Mouse (Mus musculus) heart, postnatal 14 days (tissue): ENCODE measurements around the gene Ikbke. TPM values are rescaled to one million over a fixed set of nuclear protein-coding genes. Genes with fewer than 3 reads are reported as not detected.
"Not testable (repeated sequence)": the region's sequence is repeated elsewhere in the genome, so short reads cannot be mapped to it uniquely, and the experiment has no call there.

Experiments
- DNase-seq, 2 experiments: peaks; one replicate each; pipeline ENCODE4 v3.0.0; 2021 to 2022
- intact Hi-C: fragments of 180-260 bp; cut with DNase I; formaldehyde crosslinking; loops from one replicate; pipeline ENCODE4 v1.15.1; 2025
- long read RNA-seq, 2 experiments: library from polyadenylated mRNA; stranded (forward); transcript quantifications; one replicate each; pipeline ENCODE4 v2.0.0; 2021
- total RNA-seq, 2 experiments: library from RNA; stranded (reverse); gene quantifications; 2 replicates each; pipeline ENCODE4 v1.2.3; 2021

Ikbke gene
- total RNA-seq: 1 to 10 TPM; 2.2 to 3.0 TPM
- long read RNA-seq, experiment 1, partial matches to known transcripts: 1 of 3 reads
- long read RNA-seq, experiment 1, other reads (novel, unspliced or antisense): 0 of 3 reads
- long read RNA-seq, experiment 2, partial matches to known transcripts: 0 of 4 reads
- long read RNA-seq, experiment 2, other reads (novel, unspliced or antisense): 1 of 4 reads

DNA sequence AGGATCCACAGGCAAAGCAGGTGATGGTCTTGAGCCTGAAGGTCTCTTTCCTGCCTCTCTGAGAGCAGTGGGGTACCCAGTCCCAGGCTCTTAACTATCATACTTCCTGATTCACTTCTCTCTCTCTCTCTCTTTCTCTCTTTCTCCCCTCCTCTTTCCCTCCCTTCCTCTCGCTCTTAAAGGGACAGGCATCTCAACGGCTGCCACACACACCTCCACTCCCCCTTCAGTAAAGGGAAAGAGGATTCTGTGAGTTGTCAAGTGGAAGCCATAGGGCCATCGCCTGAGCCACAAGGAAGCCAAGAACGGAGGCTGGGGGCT, at the start of gene Ikbke:
Ikbke (minus strand) TSS at position 151 of the 321 bp plus-strand sequence.
- intact Hi-C loops: no loop called here
- DNase-seq: no peak

DNA sequence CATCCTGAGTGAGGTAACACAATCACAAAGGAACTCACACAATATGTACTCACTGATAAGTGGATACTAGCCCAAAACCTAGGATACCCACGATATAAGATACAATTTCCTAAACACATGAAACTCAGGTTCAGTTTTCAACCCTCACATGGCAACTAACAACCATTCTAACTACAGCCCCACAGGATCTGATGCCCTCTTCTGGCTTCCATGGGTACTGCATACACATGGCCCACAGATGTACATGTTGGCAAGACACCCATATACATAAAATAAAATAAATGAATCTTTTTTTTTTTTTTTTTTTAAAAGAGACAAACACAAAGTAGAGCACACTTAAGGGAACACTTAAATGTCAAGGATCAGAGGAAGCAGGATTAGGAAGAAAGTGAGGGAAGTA, 49.7 kb upstream of the Ikbke start:
- peak in 1 of 2 experiments; percentile 17 for DNase-seq
- intact Hi-C loops: not testable (repeated sequence)

DNA sequence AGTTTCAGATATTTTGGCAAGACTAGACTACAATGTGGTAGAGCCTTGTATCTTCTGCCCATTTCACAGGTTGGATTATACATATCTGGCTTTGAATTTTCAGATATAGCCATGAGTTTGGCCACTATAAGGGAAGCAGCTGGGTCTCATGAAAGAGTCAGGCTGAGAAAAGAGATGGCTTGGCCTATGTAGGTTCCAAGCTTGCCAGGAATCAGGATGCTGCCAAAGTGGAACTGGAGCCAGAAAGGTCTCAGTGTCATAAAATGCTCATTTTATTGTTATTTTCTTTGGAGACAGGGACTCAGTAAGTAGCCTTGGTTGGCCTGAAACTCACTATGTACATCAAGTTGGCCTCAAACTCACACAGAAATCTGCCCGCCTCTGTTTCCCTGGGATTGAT, 47.8 kb upstream of the Ikbke start:
- peak in 1 of 2 experiments; percentile 10 for DNase-seq
- intact Hi-C loops: no loop called here

DNA sequence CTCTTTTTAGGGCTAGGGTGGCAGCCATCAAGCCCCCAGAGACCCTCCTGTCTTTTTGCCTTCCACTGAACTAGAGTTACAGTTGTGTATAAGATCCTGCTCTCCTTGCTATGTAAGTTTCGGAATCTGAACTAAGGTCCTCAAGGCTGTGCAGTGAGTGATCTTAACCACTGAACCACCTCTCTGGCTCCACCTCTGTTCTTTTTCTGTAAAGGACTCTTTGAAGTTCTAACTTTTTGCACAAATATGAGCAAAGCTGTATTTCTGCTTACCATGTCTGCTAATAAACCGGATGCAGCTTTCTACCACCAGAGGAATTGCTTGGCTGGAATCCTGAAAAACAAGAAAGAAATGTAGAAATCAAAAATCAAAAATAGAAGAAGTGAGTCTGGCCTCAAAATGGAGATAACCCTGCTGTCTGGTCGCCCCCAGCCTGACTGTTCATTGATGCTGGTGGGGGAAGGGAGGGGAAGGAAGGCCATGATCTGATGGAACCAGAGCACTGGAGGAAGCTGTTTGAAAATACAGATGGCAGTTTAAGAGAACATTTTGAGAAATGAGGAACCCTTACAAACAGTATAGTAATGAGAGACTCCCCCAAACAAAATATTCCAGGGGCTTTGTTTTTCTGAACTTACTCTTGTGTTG, 45.5 kb upstream of the Ikbke start:
- intact Hi-C loops: no loop called here
- DNase-seq: no peak

DNA sequence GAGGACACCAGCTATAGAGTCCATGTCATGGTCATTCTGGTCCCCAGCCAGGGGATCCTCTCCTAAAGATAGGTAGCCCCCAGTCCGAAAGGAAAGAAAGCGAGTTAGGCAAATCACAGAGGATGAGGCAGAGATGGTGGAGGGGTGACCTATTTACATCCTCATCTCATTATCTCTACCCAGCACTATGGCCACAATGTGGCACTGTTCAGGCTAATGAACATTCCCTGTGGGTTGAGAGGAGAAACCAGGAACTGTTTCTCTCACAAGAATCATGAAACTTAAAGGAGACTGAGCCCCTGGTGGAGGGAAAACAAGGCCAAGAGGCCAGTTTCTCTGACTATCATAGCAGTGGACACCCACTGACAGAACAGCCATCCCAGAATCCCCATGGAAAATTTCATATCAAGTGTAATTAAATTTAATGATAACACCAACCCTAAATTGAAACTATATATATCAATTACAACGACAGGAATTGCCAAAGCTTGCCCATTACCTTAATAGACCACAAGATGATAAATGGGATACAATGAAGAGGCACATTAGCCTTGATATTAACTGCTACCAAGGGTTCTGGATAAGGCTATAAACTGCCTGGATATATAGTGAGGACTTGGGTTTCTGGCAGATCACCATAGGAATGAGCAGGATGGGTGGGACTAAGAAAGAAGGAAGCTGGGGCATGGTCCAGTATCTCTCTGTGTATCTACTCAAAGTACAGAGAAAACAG, 40.4 kb upstream of the Ikbke start:
- DNase-seq: no peak
- intact Hi-C loops: no loop called here

DNA sequence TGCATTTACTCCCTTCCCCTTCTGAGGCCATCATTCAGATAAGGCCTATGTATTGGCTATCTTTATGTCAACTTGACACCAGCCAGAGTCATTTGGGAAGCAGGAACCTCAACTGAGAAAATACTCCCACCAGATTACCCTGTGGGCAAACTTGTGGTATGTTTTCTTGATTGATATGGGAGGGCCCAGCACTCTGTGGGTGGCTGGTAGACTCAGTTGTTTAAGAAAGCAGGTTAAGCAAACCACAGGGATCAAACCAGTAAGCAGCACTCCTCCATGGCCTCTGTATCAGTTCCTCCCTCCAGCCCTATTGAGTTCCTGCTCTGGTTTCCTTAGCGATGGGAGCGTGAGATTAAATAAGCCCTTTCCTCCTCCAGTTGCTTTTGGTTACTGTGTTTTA, 39.0 kb upstream of the Ikbke start:
- no peak for DNase-seq
- intact Hi-C loops: no loop called here

DNA sequence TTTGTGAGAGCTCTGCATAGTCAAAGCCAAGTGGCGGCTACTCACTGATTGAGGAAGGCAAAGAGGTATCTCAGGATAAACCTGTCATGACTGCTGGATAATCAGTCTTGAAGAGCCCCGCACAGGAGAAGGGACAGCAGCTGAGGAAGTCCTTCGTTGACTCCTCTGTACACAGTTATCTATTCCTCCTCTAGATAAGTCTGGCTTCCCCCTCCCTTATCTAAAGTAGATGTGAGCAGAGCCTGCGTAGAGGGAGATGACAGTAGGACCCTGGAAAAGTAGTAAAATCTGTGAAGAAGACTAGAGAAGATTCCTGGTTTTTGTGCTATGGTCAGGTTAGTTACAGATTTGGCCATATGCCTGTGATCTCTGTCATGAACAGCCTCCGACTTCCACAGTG, 38.2 kb upstream of the Ikbke start:
- no peak for DNase-seq
- intact Hi-C loops: no loop called here

DNA sequence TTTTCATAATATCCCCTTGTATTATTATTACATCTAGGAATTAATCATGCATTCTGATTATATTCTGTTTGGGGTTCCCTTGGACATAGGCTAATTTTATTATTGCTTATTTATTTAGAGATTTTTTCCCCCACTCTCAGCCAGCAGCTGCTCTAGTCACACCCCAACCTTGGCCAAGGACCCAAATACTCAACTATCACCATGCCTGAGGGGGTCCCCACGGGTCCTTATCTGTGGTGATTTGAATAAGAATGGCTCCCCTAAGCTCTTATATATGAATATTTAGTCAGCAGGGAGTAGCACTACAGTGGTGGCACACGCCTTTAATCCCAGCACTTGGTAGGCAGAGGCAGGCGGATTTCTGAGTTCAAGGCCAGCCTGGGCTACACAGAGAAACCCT, 31.9 kb upstream of the Ikbke start:
- no peak for DNase-seq
- intact Hi-C loops: no loop called here

DNA sequence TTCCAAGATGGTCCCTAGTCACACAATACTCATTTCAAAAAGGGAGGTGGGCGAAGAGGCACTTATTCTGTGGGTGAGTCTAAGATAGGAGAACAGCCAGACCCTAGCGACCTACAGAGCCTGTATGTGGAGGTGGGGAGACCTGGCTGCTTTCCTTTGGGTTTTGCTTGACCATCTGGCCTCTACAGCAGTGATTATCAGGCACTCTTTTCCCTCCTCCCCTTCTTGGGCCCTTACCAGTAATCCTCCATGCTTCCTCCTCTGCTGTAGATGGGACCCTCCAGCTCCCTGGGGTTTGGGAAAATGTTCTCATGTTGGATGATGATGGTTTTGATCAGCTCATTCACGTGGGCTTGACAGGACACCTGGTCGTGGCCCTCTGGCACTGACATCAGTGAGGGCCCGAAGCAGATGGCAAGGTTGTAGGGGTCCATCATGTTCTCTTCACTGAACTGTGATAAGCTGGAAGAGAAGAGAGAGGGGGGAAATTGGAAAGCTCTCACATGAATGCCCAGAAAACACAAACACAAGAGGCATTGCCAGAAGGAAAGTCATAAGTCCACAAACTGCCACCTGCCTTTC, 30.9 kb upstream of the Ikbke start:
- intact Hi-C loops: no loop called here
- no peak for DNase-seq

DNA sequence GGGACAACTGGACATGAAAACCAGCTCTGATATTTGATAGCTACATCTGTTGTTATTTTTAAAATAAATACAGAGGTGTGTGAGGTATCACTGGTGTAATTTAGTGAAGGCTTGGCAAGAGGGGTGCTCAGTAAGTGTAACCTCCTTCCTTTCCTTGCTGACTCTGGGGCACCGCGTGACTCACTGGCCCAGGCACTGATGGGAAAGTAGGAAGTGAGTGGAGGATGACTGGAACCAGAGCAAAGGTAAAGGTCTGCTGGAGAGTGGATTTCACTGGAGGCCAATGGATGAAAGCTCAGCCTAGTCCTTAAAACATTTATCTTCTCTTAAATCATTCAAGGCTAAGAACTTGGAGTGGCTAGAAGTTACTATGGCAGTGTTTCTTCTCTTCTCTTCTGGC, 21.3 kb upstream of the Ikbke start:
- intact Hi-C loops: no loop called here
- DNase-seq: no peak

DNA sequence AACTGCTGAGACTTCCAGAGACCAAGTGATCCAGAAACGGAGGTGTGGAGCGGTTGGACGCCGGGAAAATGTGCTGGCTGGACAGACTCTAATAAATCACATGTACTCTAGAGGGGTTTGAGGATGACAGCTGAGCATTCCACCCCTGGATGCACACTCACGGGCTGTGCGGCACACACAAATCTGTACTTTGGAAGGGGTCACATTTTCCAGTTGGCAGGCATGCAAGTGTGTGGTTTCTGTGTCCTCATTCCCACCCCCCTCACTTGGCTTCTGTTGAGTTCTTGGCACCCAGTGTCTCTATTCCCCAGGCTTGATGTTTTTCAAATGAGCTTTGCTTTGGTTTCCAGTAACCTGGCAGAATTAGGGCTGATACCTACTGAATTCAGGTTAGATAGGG, 20.4 kb upstream of the Ikbke start:
- no peak for DNase-seq
- intact Hi-C loops: no loop called here

DNA sequence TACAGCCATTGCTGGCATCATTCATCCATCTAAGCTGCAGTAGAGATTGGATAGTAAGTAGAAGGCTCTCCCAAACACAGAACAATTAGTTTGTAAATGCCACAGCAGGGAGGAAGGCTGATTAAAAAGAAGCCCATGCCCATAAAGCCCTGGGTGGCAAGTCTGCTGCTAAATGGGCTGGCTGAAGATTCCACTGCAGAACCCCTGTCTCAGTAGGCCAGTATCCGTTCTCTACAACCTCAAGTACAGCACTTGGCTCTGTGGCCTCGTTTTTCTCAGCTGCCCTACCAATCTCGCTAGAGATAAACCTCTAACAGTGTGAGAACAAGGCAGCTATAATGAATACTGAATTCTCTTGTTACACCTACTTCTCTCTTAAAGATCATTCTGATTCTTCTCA, 19.8 kb upstream of the Ikbke start:
- intact Hi-C loops: no loop called here

DNA sequence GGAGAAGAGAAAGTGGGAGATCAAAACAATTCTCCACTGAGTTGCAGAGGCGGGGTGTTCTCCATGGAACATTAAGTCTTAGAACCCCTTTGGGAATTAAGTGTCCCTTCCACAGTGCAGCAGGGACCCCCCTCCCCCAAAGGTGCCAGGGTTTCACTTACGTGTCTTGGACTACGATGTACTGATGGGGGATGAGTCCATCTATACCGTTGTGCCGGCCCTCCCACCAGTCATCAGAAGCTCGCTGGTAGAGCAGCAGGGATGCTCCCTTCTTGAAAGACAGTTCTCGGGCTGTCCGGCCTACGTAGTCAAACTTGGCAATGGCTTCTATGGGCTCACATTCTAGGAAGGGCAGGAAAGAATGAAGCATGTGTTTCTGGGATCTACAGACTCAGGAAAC, 18.8 kb upstream of the Ikbke start:
- intact Hi-C loops: no loop called here
- DNase-seq: no peak

More for the DNA sequence above, 19.8 kb upstream of the Ikbke start:
- DNase-seq: no peak

DNA sequence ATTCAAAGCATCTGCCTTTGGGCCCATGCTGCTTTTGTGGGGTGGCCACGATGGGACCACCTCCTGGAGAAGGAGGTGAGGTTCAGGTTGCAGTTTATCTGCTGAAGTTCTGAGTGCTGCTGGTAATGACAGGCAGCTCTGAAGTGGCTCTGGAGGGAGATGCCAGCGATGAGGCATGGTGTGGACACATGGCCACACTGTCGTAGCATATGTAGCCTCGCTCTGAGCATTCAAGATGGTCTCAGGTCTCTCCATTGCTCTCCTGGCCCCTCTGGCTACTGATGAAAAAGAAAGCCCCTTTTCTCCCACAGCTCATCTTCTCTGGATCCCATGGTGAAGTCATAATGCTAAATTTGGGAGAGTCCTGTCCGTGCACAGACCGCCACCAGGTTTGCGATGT, 17.3 kb upstream of the Ikbke start:
- no peak for DNase-seq
- intact Hi-C loops: no loop called here

DNA sequence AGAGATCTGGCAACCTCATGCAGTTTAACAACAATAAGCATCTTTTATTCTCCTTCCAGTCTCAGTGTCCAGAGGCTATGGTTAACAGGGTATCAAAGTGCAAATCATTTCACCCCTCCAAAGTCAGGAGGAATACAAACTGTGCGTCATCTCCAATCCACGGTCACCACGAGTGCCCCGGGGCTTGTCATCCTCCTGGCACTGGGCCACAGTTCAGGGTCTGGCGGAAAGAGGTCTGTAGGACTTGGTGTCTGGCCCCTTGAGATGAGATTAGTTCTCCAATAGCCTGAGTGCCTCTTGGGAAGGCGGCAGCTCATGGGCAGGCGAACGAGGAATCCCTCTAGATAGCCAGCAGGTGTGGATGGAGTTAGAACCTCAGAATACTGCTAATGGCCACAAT, 15.8 kb upstream of the Ikbke start:
- intact Hi-C loops: no loop called here
- DNase-seq: no peak

DNA sequence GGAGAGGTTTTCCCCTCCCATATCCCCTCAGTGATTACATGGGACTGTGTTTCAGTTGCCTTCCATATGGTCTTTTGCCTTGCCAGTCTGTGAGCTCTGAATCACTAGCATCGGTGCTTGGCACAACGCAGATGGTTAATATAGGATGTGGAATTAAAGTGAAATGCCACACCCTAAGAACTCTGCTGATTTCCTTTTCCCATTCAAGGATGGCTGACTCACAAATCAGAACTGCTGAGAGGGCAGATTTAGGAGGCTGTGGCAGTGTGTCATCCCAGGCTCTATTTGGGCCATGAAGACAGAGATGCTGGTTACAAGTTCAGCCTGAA, 14.5 kb upstream of the Ikbke start:
- intact Hi-C loops: no loop called here
- DNase-seq: no peak

DNA sequence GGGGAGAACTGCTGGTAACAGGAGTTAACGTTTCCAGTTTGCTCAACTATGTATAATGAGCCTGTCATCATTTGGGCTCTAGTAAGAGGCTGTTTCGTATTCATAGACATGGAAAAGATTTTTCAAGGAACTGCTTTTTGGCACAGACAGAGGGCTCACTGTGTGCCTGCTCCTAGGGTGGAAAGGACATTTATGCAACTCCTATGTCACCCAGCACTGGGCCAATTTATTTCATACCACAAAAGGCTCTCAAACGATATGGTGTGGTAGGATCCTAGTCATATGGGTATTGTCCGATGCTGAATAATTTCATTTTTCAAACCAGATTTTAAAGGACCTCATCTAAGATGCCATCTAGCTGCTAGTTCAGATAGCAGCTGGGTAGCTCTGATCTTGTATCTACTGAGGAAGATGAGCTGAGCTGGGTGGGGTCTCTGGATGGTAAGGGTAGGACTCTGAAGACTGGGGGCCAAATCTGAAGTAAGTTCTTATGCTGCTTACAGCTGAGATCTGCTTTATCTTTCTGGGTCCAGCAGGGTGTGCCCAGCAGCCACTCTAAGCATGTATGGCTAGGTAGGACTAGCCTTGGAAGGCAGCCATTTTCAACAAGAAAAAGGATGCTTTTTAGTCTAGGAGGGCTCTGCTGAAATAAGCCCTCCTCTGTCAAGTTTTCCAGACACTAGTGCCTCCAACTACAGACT, 14.0 kb upstream of the Ikbke start:
- DNase-seq: no peak
- intact Hi-C loops: no loop called here

DNA sequence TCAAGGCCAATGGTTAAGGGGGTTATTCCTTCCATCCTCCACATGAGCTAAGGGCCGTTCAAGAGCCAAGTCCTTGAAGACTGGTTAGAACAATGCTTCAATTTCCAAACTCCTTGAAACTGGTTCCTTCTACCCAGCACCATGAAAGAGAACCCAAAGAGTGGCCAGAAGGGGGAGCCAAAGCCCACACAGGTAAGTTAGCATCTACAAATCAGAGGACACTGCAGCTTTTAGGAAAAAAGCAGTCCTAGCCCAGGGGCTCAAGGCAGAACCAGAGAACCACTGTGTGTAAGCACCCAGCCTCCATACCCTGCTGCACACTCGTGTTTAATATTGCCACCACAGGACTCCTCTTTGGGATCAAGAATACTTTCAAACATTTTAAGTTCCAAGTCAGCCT, 11.2 kb upstream of the Ikbke start:
- intact Hi-C loops: loop anchor here (2.0 kb wide), 1 partner anchor 264 kb away; no protein-coding TSS in a partner anchor
- peak; percentile 59 to 69 for DNase-seq

DNA sequence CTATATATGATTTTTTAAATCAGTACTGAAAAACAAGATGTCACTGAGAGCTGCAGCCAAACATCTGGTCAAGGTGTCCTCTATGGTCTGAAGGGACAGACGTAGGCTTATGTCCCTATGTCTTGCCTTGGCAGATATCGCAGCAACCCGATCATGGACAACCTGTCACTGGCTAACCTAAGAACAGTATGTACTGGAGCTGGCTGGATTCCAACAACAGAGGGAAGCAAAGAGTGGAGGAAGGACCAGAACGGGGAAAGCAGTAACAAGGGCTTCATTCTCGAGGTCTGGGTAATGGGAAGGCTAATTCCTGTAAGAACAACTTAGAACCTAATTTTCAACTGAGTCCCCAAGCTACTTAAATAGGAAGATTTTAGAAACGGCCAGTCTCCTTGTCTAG, 9.5 kb upstream of the Ikbke start:
- DNase-seq: no peak
- intact Hi-C loops: no loop called here

DNA sequence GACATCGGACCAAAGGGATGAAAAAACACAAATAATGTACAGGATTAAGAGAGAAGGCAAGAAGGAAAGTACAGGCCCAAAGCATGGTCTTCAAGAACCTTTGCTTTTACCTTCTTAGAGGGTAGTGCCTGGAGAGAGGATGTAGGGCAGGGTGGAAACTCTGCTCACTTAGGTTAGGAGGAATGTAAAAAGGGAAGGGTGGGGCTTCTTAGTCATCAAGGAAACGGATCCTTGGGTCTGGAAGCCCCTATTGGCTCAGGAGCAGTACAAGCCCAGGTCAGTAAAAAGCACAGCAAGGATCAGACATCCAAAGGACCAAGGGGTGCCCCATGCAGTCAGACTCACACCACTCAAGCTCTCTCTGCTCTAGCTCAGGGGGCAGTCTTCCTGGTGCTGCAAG, 7.9 kb upstream of the Ikbke start:
- intact Hi-C loops: no loop called here

DNA sequence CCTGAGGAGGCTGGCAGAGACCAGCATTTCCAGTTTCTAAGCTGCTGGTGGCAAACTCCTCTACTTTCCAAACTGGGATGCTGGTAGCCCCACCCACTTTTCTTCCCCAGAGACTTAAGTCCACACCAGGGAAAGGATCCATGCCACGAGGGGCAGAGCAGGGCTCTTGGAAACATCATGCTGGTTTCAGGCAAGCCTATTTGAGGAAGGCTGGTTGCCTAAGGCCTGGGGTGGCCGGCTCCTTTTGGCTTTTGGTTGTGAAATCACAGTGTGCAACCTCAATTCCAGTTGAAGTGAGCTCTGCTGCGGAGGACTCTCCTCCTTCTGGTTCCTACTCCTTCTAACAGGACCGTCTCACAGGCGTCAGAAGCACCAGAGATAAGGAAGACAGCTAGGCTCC, 7.4 kb upstream of the Ikbke start:
- intact Hi-C loops: no loop called here
- peak in 1 of 2 experiments; percentile 16 for DNase-seq

More for the DNA sequence above, 7.9 kb upstream of the Ikbke start:
- DNase-seq: no peak
